Mouse (Mus musculus) CH12.LX (cell line): ENCODE data around the gene Pla2g12a. TPM values are rescaled to one million over a fixed set of nuclear protein-coding genes. Genes with fewer than 3 reads are reported as not detected.
A peak's percentile ranks its signal among the peaks of the same experiment; 100 is the strongest.

Experiments
- DNase-seq: peaks from one replicate; pipeline ENCODE4 v3.0.0-alpha.2; 2013; ENCODE audit errors: extremely low read depth
- H3K27ac ChIP-seq: 2 replicates; pipeline ENCODE4 v1.5.1; 2012; ENCODE audit warnings: low read depth, mild to moderate bottlenecking, control low read depth, moderate library complexity; ENCODE audit not compliant: insufficient read depth
- H3K27me3 ChIP-seq: replicated peaks from 2 replicates; pipeline ENCODE3; 2012; ENCODE audit warnings: inconsistent platforms
- H3K36me3 ChIP-seq, 2 experiments: replicated peaks in 1 of 2; 2 replicates each; pipeline versions ENCODE3 to v1.6.1; 2012; ENCODE audit warnings: inconsistent platforms in 1 of 2, low read length in 1 of 2, mild to moderate bottlenecking in 1 of 2, mixed read lengths in 1 of 2, moderate library complexity in 1 of 2; ENCODE audit not compliant: control insufficient read depth in 1 of 2, insufficient read depth in 1 of 2
- H3K4me1 ChIP-seq, 2 experiments: 2 replicates each; pipeline ENCODE4 v1.6.1; 2012; ENCODE audit warnings: inconsistent platforms in 1 of 2, moderate library complexity in 1 of 2; ENCODE audit not compliant: insufficient read depth in 2 of 2, control insufficient read depth in 1 of 2
- H3K4me2 ChIP-seq: 2 replicates; pipeline ENCODE4 v1.6.1; 2012; ENCODE audit warnings: low read depth, mild to moderate bottlenecking, control low read depth; ENCODE audit not compliant: poor library complexity, insufficient read depth, severe bottlenecking
- H3K4me3 ChIP-seq, 3 experiments: fragments of 150-350 bp in 1 of 3; sonication (generic) in 1 of 3; replicated peaks in 1 of 3; 2 replicates each; pipeline versions ENCODE3 to v1.5.1; 2011 to 2012; ENCODE audit warnings: low read depth in 2 of 3, low read length in 2 of 3, mild to moderate bottlenecking in 2 of 3, moderate library complexity in 2 of 3, control low read depth in 1 of 3, improper control_type of control experiment in 1 of 3, inconsistent platforms in 1 of 3, mixed read lengths in 1 of 3; ENCODE audit not compliant: poor library complexity in 1 of 3
- H3K79me2 ChIP-seq: replicated peaks from 2 replicates; pipeline ENCODE4 v1.6.1; 2012; ENCODE audit warnings: mild to moderate bottlenecking, moderate library complexity; ENCODE audit not compliant: control insufficient read depth, poor library complexity, insufficient read depth, severe bottlenecking; ENCODE audit errors: extremely low read depth
- H3K9ac ChIP-seq: 2 replicates; pipeline ENCODE4 v1.6.1; 2012; ENCODE audit warnings: low read depth, mild to moderate bottlenecking, control low read depth, moderate library complexity; ENCODE audit not compliant: insufficient read depth
- H3K9me3 ChIP-seq: replicated peaks from 2 replicates; pipeline ENCODE3; 2012; ENCODE audit warnings: low read length, inconsistent platforms, mixed read lengths
- CTCF ChIP-seq, 2 experiments: IDR thresholded peaks in 1 of 2; conservative IDR thresholded peaks in 1 of 2; 2 replicates each; pipeline ENCODE4 v1.5.1; 2011 to 2012; ENCODE audit warnings: low read depth in 2 of 2, low read length in 2 of 2, improper control_type of control experiment in 1 of 2, inconsistent platforms in 1 of 2, mild to moderate bottlenecking in 1 of 2, moderate library complexity in 1 of 2
- EP300 ChIP-seq: IDR thresholded peaks from 2 replicates; pipeline ENCODE4 v1.6.1; 2011; ENCODE audit warnings: low read length, improper control_type of control experiment
- ETS1 ChIP-seq: conservative IDR thresholded peaks from 2 replicates; pipeline ENCODE4 v1.6.1; 2012; ENCODE audit warnings: low read depth, mild to moderate bottlenecking, inconsistent platforms, low read length, improper control_type of control experiment, moderate library complexity
- GABPA ChIP-seq: IDR thresholded peaks from 2 replicates; pipeline ENCODE4 v1.6.1; 2012; ENCODE audit warnings: low read depth, low read length, improper control_type of control experiment, inconsistent platforms; ENCODE audit not compliant: insufficient replicate concordance
- JUN ChIP-seq: IDR thresholded peaks from 2 replicates; pipeline ENCODE4 v1.6.1; 2011; ENCODE audit warnings: low read depth, mild to moderate bottlenecking, low read length, improper control_type of control experiment, moderate library complexity; ENCODE audit not compliant: insufficient read depth
- KAT2A ChIP-seq: IDR thresholded peaks from 2 replicates; pipeline ENCODE4 v1.6.1; 2012; ENCODE audit warnings: low read length, improper control_type of control experiment, inconsistent platforms; ENCODE audit not compliant: insufficient replicate concordance
- MAX ChIP-seq: IDR thresholded peaks from 2 replicates; pipeline ENCODE4 v1.6.1; 2011; ENCODE audit warnings: low read length, improper control_type of control experiment
- MEF2A ChIP-seq: IDR thresholded peaks from 2 replicates; pipeline ENCODE4 v1.6.1; 2014; ENCODE audit warnings: low read depth, mild to moderate bottlenecking, inconsistent platforms, low read length, improper control_type of control experiment, borderline replicate concordance
- MXI1 ChIP-seq: IDR thresholded peaks from 2 replicates; pipeline ENCODE4 v1.6.1; 2011; ENCODE audit warnings: mild to moderate bottlenecking, low read depth, low read length, improper control_type of control experiment
- MYC ChIP-seq: IDR thresholded peaks from 2 replicates; pipeline ENCODE4 v1.6.1; 2011; ENCODE audit warnings: low read depth, mild to moderate bottlenecking, improper control_type of control experiment, low read length
- NELFE ChIP-seq: IDR thresholded peaks from 2 replicates; pipeline ENCODE4 v1.6.1; 2011; ENCODE audit warnings: low read depth, low read length, improper control_type of control experiment
- NRF1 ChIP-seq: IDR thresholded peaks from 2 replicates; pipeline ENCODE4 v1.6.1; 2014; ENCODE audit warnings: low read depth, mild to moderate bottlenecking, inconsistent platforms, low read length, improper control_type of control experiment, moderate library complexity
- POLR2A ChIP-seq: IDR thresholded peaks from 2 replicates; pipeline ENCODE4 v1.6.1; 2011; ENCODE audit warnings: low read depth, mild to moderate bottlenecking, improper control_type of control experiment, low read length
- TBP ChIP-seq: conservative IDR thresholded peaks from 2 replicates; pipeline ENCODE4 v1.6.1; 2011; ENCODE audit warnings: low read depth, low read length, improper control_type of control experiment
- TCF12 ChIP-seq: IDR thresholded peaks from 2 replicates; pipeline ENCODE4 v1.6.1; 2014; ENCODE audit warnings: low read depth, mild to moderate bottlenecking, inconsistent platforms, low read length, improper control_type of control experiment
- USF2 ChIP-seq: conservative IDR thresholded peaks from 2 replicates; pipeline ENCODE4 v1.6.1; 2011; ENCODE audit warnings: low read depth, low read length, improper control_type of control experiment
- ZC3H11A ChIP-seq: IDR thresholded peaks from 2 replicates; pipeline ENCODE4 v1.6.1; 2012; ENCODE audit warnings: low read depth, mild to moderate bottlenecking, inconsistent platforms, low read length, improper control_type of control experiment
- ZKSCAN1 ChIP-seq: IDR thresholded peaks from 2 replicates; pipeline ENCODE4 v1.6.1; 2012; ENCODE audit warnings: low read depth, inconsistent platforms, low read length, improper control_type of control experiment, borderline replicate concordance
- ZMIZ1 ChIP-seq: IDR thresholded peaks from 2 replicates; pipeline ENCODE4 v1.6.1; 2012; ENCODE audit warnings: low read depth, mild to moderate bottlenecking, inconsistent platforms, low read length, improper control_type of control experiment
- ZNF384 ChIP-seq: IDR thresholded peaks from 2 replicates; pipeline ENCODE4 v1.6.1; 2012; ENCODE audit warnings: low read depth, low read length, improper control_type of control experiment, inconsistent platforms
- dilution Hi-C: fragments of 300-500 bp; cut with MboI; formaldehyde crosslinking; loops from 2 replicates; pipeline ENCODE4 v1.14.3; 2020; ENCODE audit warnings: low sequenced_read_pairs; ENCODE audit not compliant: extremely low pct_unique_long_range_greater_than_20kb, extremely low pct_ligation_motif_present
- in situ Hi-C: fragments of 300-500 bp; cut with MboI; formaldehyde crosslinking; loops from 3 replicates; pipeline ENCODE4 v1.14.3; 2019; ENCODE audit warnings: low sequenced_read_pairs, low pct_ligation_motif_present, low pct_unique_long_range_greater_than_20kb, mixed read lengths
- polyA plus RNA-seq: library from polyadenylated mRNA; unstranded; fragments of >175 nt; gene quantifications from 2 replicates; pipeline ENCODE4 v1.2.1, GENCODE M21; 2012; ENCODE audit warnings: low read depth; ENCODE audit not compliant: insufficient read length
- total RNA-seq, 2 experiments: library from RNA; depleted of rRNA; stranded (reverse); fragments of 300-350 nt in 1 of 2; fragments of >200 nt in 1 of 2; gene quantifications; 2 replicates each; pipeline ENCODE4 v1.2.3; 2012 to 2014

The Pla2g12a gene
- total and polyA plus RNA-seq, 3 experiments, result 50.2 to 78.3 (median 58.6) TPM

- Histone ChIP-seq H3K27ac (no peak overlapping the region), H3K4me3 (peak overlapping the region in 2 of 3 experiments; percentile 58 to 80), H3K79me2 (peaks cover 7% of the 10 kb centered on the region; the same call in 1 of the 2 replicates), H3K27me3 (no peaks in the 10 kb centered on the region), H3K9ac (peak overlapping the region; percentile 87; the same call in 1 of the 2 replicates), H3K9me3 (no peaks in the 10 kb centered on the region), H3K4me1 (peaks cover 19 to 46% of the 10 kb centered on the region in 2 experiments; a peak in 3 of 4 replicates), H3K36me3 (peaks cover 0 to 16% of the 10 kb centered on the region in 2 experiments), H3K4me2 (peak overlapping the region; percentile 79)
- peak; percentile 57; the same call in 1 of the 2 replicates for TF ChIP-seq ZKSCAN1
- TF ChIP-seq TCF12, result no peak
- TF ChIP-seq ZNF384, result no peak
- no peak for TF ChIP-seq CTCF (conservative IDR thresholded peaks at IDR 0.05 in 1 of 2, IDR thresholded peaks at IDR 0.05 in 1 of 2; ENCODE audit: low read depth in 2 of 2, low read length in 2 of 2)
- TF ChIP-seq MAX, result no peak
- dilution Hi-C loops (no loop called here), in situ Hi-C loops (no loop called here)
- no peak for DNase-seq
Observed at GRCm38 (mm10) chr3:129879913-129880312, 1.5 kb downstream of the Pla2g12a start.

- H3K4me3 ChIP-seq, result peak overlapping the region in 1 of 3 experiments; percentile 22
- no peaks in the 10 kb centered on the region for H3K27me3 ChIP-seq
- no peaks in the 10 kb centered on the region for H3K9me3 ChIP-seq
- no peak overlapping the region for H3K4me2 ChIP-seq
- in situ Hi-C loops, result no loop called here
- H3K4me1 ChIP-seq, result peaks cover 19 to 49% of the 10 kb centered on the region in 2 experiments; a peak in 3 of 4 replicates
- dilution Hi-C loops, result no loop called here
- no peak for DNase-seq
- no peak overlapping the region for H3K9ac ChIP-seq
- H3K27ac ChIP-seq, result no peak overlapping the region
- H3K36me3 ChIP-seq, result peaks cover 0 to 23% of the 10 kb centered on the region in 2 experiments
- peaks cover 7% of the 10 kb centered on the region; the same call in 1 of the 2 replicates for H3K79me2 ChIP-seq
- TF ChIP-seq ZC3H11A, result no peak
- TF ChIP-seq TBP, result no peak
- TF ChIP-seq NELFE, result no peak
- TF ChIP-seq ETS1, result no peak
- no peak for TF ChIP-seq NRF1
- TF ChIP-seq POLR2A, result no peak
- TF ChIP-seq MXI1, result no peak
Observed at GRCm38 (mm10) chr3:129880925-129881593, 2.7 kb downstream of the Pla2g12a start.

GRCm38 (mm10) chr3:129885577-129885976 lies 7.2 kb downstream of the Pla2g12a start:
- dilution Hi-C loops, result no loop called here
- Histone ChIP-seq H3K27me3 (no peaks in the 10 kb centered on the region), H3K27ac (no peak overlapping the region), H3K36me3 (peaks cover 7 to 56% of the 10 kb centered on the region in 2 experiments), H3K9ac (no peak overlapping the region), H3K4me2 (no peak overlapping the region), H3K9me3 (no peaks in the 10 kb centered on the region), H3K4me3 (no peak overlapping the region), H3K79me2 (0 out of 2 replicates have a peak, but pooled peaks cover 3% of the 10 kb centered on the region), H3K4me1 (peaks cover 7 to 31% of the 10 kb centered on the region in 2 experiments; a peak in 3 of 4 replicates)
- TF ChIP-seq GABPA (no peak), ZMIZ1 (no peak), MAX (no peak), ETS1 (no peak), MYC (no peak), USF2 (no peak), ZKSCAN1 (no peak), POLR2A (no peak), NRF1 (no peak), ZC3H11A (no peak), KAT2A (no peak), EP300 (no peak), JUN (no peak), MEF2A (no peak), TCF12 (no peak)
- in situ Hi-C loops, result no loop called here
- DNase-seq, result no peak
